Mouse (Mus musculus): Measurements from ENCODE around the gene Kel. TPM values are rescaled to one million over a fixed set of nuclear protein-coding genes. Genes with fewer than 3 reads are reported as not detected.

Kel gene
- polyA plus RNA-seq, 1 experiment = not detected

- TF ChIP-seq POLR2A (IDR thresholded peaks at IDR 0.05; ENCODE audit: borderline replicate concordance, low read depth, low read length) = no peak
- no peak overlapping the region for H3K4me3 ChIP-seq (ENCODE audit: insufficient read depth, low read length)
- no peaks in the 10 kb centered on the region for H3K4me1 ChIP-seq (ENCODE audit: control insufficient read depth, insufficient read depth, low read length)
- no peak overlapping the region for H3K27ac ChIP-seq (ENCODE audit: insufficient read depth, low read depth, low read length)
These were observed 9.7 kb downstream of the Kel start for GRCm38 (mm10) chr6:41694407-41694806.

GRCm38 (mm10) chr6:41692200-41692599, 11.9 kb downstream of the Kel start:
- no peak for TF ChIP-seq POLR2A (IDR thresholded peaks at IDR 0.05; ENCODE audit: borderline replicate concordance, low read depth, low read length)
- no peak for TF ChIP-seq CTCF (IDR thresholded peaks at IDR 0.05; ENCODE audit: low read depth, low read length)
- no peak overlapping the region for H3K27ac ChIP-seq (ENCODE audit: insufficient read depth, low read depth, low read length)

GRCm38 (mm10) chr6:41685596-41685995, 18.5 kb downstream of the Kel start:
- no peak overlapping the region for H3K4me3 ChIP-seq (ENCODE audit: insufficient read depth, low read length)
- H3K27ac ChIP-seq (ENCODE audit: insufficient read depth, low read depth, low read length) = no peak overlapping the region
- no peaks in the 10 kb centered on the region for H3K4me1 ChIP-seq (ENCODE audit: control insufficient read depth, insufficient read depth, low read length)
- TF ChIP-seq POLR2A (IDR thresholded peaks at IDR 0.05; ENCODE audit: borderline replicate concordance, low read depth, low read length) = no peak
- no peak for TF ChIP-seq CTCF (IDR thresholded peaks at IDR 0.05; ENCODE audit: low read depth, low read length)

More at GRCm38 (mm10) chr6:41692200-41692599, 11.9 kb downstream of the Kel start:
- no peaks in the 10 kb centered on the region for H3K4me1 ChIP-seq (ENCODE audit: control insufficient read depth, insufficient read depth, low read length)
- H3K4me3 ChIP-seq (ENCODE audit: insufficient read depth, low read length) = no peak overlapping the region

GRCm38 (mm10) chr6:41684911-41685310, 19.2 kb downstream of the Kel start:
- TF ChIP-seq CTCF (IDR thresholded peaks at IDR 0.05; ENCODE audit: low read depth, low read length) = no peak
- TF ChIP-seq POLR2A (IDR thresholded peaks at IDR 0.05; ENCODE audit: borderline replicate concordance, low read depth, low read length) = no peak
- H3K27ac ChIP-seq (ENCODE audit: insufficient read depth, low read depth, low read length) = no peak overlapping the region
- no peak overlapping the region for H3K4me3 ChIP-seq (ENCODE audit: insufficient read depth, low read length)
- H3K4me1 ChIP-seq (ENCODE audit: control insufficient read depth, insufficient read depth, low read length) = no peaks in the 10 kb centered on the region

GRCm38 (mm10) chr6:41684131-41684530, 20.0 kb downstream of the Kel start, which contains the start of gene Llcfc1:
Llcfc1 (plus strand) TSS chr6:41684431.
- TF ChIP-seq POLR2A (IDR thresholded peaks at IDR 0.05; ENCODE audit: borderline replicate concordance, low read depth, low read length) (no peak), CTCF (IDR thresholded peaks at IDR 0.05; ENCODE audit: low read depth, low read length) (no peak)
- H3K4me1 ChIP-seq (ENCODE audit: control insufficient read depth, insufficient read depth, low read length) = no peaks in the 10 kb centered on the region
- no peak within 1 kb of the TSS for H3K4me3 ChIP-seq (ENCODE audit: insufficient read depth, low read length)
- no peak within 1 kb of the TSS for H3K27ac ChIP-seq (ENCODE audit: insufficient read depth, low read depth, low read length)

GRCm38 (mm10) chr6:41681656-41682055, 22.5 kb downstream of the Kel start:
- no peak overlapping the region for H3K4me3 ChIP-seq (ENCODE audit: insufficient read depth, low read length)
- TF ChIP-seq POLR2A (IDR thresholded peaks at IDR 0.05; ENCODE audit: borderline replicate concordance, low read depth, low read length) (no peak), CTCF (IDR thresholded peaks at IDR 0.05; ENCODE audit: low read depth, low read length) (no peak)
- no peaks in the 10 kb centered on the region for H3K4me1 ChIP-seq (ENCODE audit: control insufficient read depth, insufficient read depth, low read length)
- H3K27ac ChIP-seq (ENCODE audit: insufficient read depth, low read depth, low read length) = no peak overlapping the region

- H3K4me1 ChIP-seq (ENCODE audit: control insufficient read depth, insufficient read depth, low read length) = no peaks in the 10 kb centered on the region
- no peak within 1 kb of the TSS for H3K4me3 ChIP-seq (ENCODE audit: insufficient read depth, low read length)
- no peak for TF ChIP-seq POLR2A (IDR thresholded peaks at IDR 0.05; ENCODE audit: borderline replicate concordance, low read depth, low read length)
- no peak for TF ChIP-seq CTCF (IDR thresholded peaks at IDR 0.05; ENCODE audit: low read depth, low read length)
- no peak within 1 kb of the TSS for H3K27ac ChIP-seq (ENCODE audit: insufficient read depth, low read depth, low read length)
These were observed 23.5 kb downstream of the Kel start, which contains the start of gene Trpv5 for GRCm38 (mm10) chr6:41680669-41681068. Trpv5 (minus strand) TSS chr6:41680769.

- TF ChIP-seq CTCF (IDR thresholded peaks at IDR 0.05; ENCODE audit: low read depth, low read length) (no peak), POLR2A (IDR thresholded peaks at IDR 0.05; ENCODE audit: borderline replicate concordance, low read depth, low read length) (no peak)
These were observed 27.6 kb downstream of the Kel start for GRCm38 (mm10) chr6:41676530-41676929.

GRCm38 (mm10) chr6:41662320-41662719, 41.8 kb downstream of the Kel start:
- H3K4me3 ChIP-seq (ENCODE audit: insufficient read depth, low read length) = no peak overlapping the region

More at GRCm38 (mm10) chr6:41676530-41676929, 27.6 kb downstream of the Kel start:
- Histone ChIP-seq H3K4me3 (ENCODE audit: insufficient read depth, low read length) (no peak overlapping the region), H3K27ac (ENCODE audit: insufficient read depth, low read depth, low read length) (no peak overlapping the region), H3K4me1 (ENCODE audit: control insufficient read depth, insufficient read depth, low read length) (no peaks in the 10 kb centered on the region)

GRCm38 (mm10) chr6:41658487-41658886, 45.7 kb downstream of the Kel start:
- Histone ChIP-seq H3K27ac (ENCODE audit: insufficient read depth, low read depth, low read length) (no peak overlapping the region), H3K4me1 (ENCODE audit: control insufficient read depth, insufficient read depth, low read length) (no peaks in the 10 kb centered on the region), H3K4me3 (ENCODE audit: insufficient read depth, low read length) (no peak overlapping the region)
- TF ChIP-seq POLR2A (IDR thresholded peaks at IDR 0.05; ENCODE audit: borderline replicate concordance, low read depth, low read length) = no peak
- TF ChIP-seq CTCF (IDR thresholded peaks at IDR 0.05; ENCODE audit: low read depth, low read length) = no peak

More at GRCm38 (mm10) chr6:41662320-41662719, 41.8 kb downstream of the Kel start:
- H3K27ac ChIP-seq (ENCODE audit: insufficient read depth, low read depth, low read length) = no peak overlapping the region
- H3K4me1 ChIP-seq (ENCODE audit: control insufficient read depth, insufficient read depth, low read length) = no peaks in the 10 kb centered on the region
- no peak for TF ChIP-seq POLR2A (IDR thresholded peaks at IDR 0.05; ENCODE audit: borderline replicate concordance, low read depth, low read length)
- no peak for TF ChIP-seq CTCF (IDR thresholded peaks at IDR 0.05; ENCODE audit: low read depth, low read length)

- Histone ChIP-seq H3K4me3 (ENCODE audit: insufficient read depth, low read length) (no peak overlapping the region), H3K27ac (ENCODE audit: insufficient read depth, low read depth, low read length) (no peak overlapping the region), H3K4me1 (ENCODE audit: control insufficient read depth, insufficient read depth, low read length) (no peaks in the 10 kb centered on the region)
- TF ChIP-seq POLR2A (IDR thresholded peaks at IDR 0.05; ENCODE audit: borderline replicate concordance, low read depth, low read length) = no peak
- TF ChIP-seq CTCF (IDR thresholded peaks at IDR 0.05; ENCODE audit: low read depth, low read length) = no peak
These were observed 49.5 kb downstream of the Kel start for GRCm38 (mm10) chr6:41654648-41655047.
